Mouse (Mus musculus): ENCODE measurements around the gene Zbtb17.

Zbtb17 gene

GRCm38 (mm10) chr4:141458236-141458635 lies 13.8 kb downstream of the Zbtb17 start:
- DNase-seq (ENCODE audit: low spot score in 2 of 2), result no peak

DNA sequence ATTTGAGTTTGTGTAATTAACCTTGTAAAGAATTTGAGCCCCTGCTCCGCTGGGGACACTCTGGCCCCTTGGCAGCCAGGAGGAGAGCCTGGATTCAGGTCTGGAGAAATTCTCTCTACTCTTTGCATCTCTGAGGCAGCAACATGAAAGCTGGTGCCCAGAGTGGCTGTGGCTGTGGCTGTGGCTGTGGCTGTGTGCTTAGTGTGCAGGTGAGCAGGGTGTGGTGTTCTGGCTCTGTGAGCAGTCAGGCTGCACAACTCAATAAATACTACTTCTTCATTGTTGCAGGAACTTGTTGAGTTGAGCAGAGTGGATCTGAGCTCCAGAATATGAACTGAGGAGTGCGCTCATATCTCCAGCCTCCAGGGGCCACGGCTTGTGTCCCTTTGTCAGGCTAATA lies 14.4 kb downstream of the Zbtb17 start:
- DNase-seq (ENCODE audit: low spot score in 2 of 2), result no peak

GRCm38 (mm10) chr4:141459766-141460165 lies 15.3 kb downstream of the Zbtb17 start:
- no peak for DNase-seq (ENCODE audit: low spot score in 2 of 2)

DNA sequence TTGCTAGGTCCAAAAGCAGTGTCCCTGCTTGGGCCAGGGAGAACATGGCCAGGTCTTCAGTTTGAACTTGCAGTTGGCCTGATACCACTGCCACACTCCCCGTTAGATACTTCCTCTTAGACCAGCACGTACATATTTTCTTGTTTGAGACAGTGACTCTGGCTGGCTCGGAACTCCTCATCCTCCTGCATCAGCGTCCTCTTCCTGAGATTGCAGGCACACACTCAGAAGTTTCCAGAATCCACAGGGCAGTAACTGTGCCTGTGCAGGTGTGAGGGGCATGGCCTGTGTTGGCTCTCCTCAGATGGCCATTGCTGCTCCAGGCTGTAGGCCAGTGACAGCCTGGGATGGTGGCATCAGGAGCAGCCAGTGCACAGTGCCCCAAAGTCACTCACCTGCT lies 16.0 kb downstream of the Zbtb17 start:
- DNase-seq (ENCODE audit: low spot score in 2 of 2), result no peak

GRCm38 (mm10) chr4:141461088-141461487 lies 16.6 kb downstream of the Zbtb17 start:
- DNase-seq (ENCODE audit: low spot score in 2 of 2), result no peak

GRCm38 (mm10) chr4:141461576-141461975 lies 17.1 kb downstream of the Zbtb17 start:
- no peak for DNase-seq (ENCODE audit: low spot score in 2 of 2)

- no peak for DNase-seq (ENCODE audit: low spot score in 2 of 2)
These were observed 19.0 kb downstream of the Zbtb17 start for GRCm38 (mm10) chr4:141463472-141463871.

DNA sequence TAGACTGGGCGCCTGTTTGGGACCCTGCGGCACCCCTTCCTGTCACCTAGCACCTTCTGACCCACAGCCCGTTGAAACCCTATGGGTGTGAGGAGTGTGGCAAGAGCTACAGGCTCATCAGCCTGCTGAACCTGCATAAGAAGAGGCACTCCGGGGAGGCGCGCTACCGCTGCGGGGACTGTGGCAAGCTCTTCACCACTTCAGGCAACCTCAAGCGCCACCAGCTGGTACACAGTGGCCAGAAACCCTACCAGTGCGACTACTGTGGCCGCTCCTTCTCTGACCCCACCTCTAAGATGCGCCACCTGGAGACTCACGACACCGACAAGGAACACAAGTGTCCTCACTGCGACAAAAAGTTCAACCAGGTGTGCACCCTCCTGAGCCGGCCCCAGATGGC lies 20.3 kb downstream of the Zbtb17 start:
- no peak for DNase-seq (ENCODE audit: low spot score in 2 of 2)

DNA sequence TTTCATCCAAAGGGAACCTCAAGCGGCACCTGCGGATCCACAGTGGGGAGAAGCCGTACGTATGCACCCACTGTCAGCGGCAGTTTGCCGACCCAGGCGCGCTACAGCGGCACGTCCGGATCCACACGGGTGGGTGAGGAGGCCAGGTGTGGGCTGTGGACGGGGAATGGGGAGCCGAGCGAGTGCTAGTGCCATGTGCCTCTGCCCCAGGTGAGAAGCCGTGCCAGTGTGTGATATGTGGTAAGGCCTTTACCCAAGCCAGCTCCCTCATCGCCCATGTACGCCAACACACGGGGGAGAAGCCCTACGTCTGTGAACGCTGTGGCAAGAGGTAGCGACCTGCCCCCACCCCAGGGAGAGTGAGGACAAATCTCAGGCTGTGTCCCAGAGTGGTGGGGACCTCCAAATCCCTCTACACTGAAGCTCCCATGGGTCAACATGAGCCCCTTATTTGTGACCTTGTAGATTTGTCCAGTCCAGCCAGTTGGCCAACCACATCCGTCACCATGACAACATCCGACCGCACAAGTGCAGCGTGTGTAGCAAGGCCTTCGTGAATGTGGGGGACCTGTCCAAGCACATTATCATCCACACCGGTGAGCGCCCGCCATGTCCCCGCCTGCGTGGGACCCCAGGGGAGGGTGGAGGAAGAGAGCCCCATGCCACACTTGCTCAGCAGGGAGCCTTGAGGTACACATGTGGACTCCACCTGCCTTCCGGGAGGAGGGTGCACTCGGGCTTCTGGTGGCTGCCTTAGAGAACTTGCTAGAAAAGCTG lies 21.2 kb downstream of the Zbtb17 start:
- no peak for DNase-seq (ENCODE audit: low spot score in 2 of 2)

- DNase-seq (ENCODE audit: low spot score in 2 of 2), result no peak
These were observed 21.9 kb downstream of the Zbtb17 start for GRCm38 (mm10) chr4:141466289-141466795.

DNA sequence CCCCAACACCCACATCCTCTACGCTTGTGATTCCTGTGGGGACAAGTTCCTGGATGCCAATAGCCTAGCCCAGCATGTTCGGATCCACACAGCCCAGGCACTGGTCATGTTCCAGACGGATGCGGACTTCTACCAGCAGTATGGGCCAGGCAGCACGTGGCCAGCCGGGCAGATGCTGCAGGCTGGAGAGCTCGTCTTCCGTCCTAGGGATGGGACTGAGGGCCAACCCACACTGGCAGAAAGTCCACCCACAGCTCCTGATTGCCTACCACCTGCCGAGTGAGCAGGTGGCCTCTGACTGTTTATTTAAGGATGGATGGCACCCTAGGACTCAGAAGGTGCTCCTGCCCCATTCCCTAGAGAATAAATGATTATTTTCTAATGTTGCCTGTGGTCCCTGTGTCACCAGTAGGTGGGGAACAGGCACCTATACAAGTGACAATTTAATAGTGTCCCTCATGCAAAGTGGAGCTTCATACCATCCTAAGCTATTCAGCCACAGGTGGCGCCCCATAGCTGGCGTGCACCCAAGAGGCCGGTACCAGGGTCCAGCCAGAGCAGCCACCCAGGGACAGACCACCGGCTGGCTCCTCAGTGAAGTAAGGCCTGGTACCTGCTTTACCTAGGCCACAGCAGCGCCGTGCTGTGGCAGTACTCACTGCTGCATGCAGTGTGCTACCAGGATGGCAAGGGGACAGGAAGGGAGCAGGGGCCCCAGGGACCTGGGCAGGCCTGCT lies 22.6 kb downstream of the Zbtb17 start:
- DNase-seq (ENCODE audit: low spot score in 2 of 2), result no peak

DNA sequence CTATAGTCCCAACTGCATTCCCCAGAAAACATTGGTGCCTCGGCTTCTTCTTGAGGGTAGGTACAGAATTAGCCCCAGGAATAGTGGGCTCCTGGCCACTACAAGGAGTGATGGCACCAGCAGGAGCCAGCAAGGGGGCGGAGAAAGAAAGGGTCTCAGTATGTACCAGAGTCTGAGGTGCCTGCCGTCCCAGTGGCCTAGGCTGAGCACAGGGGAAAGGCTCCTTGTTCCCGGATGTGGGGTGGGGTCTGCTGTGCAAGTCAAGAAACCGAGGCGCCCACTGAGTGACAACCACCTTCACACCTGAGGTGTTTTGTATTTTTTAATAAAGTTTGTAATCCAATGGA lies 23.1 kb downstream of the Zbtb17 start:
- DNase-seq (ENCODE audit: low spot score in 2 of 2), result no peak

DNA sequence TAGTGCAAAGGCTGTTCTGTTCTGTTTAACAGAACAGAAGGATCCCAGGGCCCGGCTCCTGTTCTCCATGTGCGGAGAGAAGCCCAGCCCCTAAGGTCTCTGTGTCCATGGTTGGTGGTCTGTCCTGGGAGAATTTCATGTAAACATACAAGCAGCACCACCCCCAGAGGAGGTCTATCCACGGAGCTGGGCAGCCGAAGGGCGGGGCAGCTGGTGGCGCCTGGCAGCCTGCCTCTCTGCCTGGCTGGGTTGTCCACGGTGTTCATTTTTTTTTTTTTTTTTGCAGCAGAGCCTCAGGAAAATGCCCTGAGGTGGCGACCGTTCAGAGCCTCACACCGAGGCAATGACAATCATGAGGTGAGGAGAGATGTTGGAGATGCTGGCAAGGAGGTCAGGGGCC lies 24.1 kb downstream of the Zbtb17 start:
- no peak for DNase-seq (ENCODE audit: low spot score in 2 of 2)

- no peak for DNase-seq (ENCODE audit: low spot score in 2 of 2)
These were observed 24.9 kb downstream of the Zbtb17 start for GRCm38 (mm10) chr4:141469343-141469742.

- DNase-seq (ENCODE audit: low spot score in 2 of 2), result no peak
These were observed 27.0 kb downstream of the Zbtb17 start for GRCm38 (mm10) chr4:141471491-141471890.

DNA sequence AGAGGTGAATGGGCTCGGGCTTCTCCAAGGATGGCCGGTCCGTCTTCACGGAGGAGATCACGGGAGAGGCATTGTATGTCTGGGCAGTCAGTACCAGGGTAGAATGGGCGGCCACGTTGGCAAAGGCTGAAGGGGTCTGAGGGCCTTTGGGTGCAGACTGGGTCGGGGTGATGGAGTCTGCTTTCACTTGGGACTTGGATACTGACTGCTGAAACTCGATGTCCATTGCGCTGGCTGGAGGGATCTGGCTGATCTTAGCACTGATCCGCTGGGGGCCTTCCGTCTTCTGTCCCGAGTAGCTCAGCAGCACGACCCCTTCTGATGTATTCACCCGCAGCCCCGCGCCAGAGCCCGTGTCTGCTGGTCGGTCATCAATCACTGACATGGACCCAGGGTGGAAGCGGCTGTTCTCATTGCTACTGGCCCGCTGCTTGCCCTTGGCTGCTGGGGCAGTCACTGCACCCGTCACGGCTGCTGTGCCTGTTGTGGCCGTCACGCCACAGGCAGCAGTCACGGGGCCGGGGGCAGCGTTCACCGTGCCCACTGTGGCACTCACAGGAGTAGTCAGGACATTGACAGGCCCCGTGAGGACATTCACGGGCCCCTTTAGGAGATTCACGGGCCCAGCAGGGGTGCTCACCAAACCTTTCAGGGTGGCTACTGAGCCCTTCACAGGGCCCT lies 28.3 kb downstream of the Zbtb17 start:
- no peak for DNase-seq (ENCODE audit: low spot score in 2 of 2)

GRCm38 (mm10) chr4:141474431-141474830 lies 30.0 kb downstream of the Zbtb17 start:
- DNase-seq (ENCODE audit: low spot score in 2 of 2), result no peak

DNA sequence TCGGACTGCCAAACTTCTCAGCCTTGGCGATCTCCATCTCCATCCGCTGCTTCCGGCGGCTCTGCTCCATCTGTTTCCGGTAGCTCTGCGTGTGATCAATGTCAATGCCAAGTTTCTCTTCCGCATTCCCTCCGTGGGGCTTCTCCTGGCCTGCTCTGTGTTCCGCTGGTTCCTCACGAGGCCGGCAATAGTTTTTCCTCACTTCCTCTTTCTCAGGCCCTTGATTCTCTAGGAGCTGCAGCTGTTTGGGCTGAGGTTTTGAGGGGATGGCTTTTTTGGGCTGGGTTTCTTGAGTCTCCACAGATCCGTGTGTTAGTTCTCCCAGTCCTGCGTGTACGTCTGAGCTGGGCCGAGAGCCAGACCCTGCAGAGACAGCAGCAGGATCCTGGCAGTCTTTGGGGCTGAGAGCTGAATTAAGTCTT lies 33.2 kb downstream of the Zbtb17 start:
- peak; percentile 53 to 62 for DNase-seq (ENCODE audit: low spot score in 2 of 2)

GRCm38 (mm10) chr4:141478225-141478624 lies 33.8 kb downstream of the Zbtb17 start:
- DNase-seq (ENCODE audit: low spot score in 2 of 2), result no peak

DNA sequence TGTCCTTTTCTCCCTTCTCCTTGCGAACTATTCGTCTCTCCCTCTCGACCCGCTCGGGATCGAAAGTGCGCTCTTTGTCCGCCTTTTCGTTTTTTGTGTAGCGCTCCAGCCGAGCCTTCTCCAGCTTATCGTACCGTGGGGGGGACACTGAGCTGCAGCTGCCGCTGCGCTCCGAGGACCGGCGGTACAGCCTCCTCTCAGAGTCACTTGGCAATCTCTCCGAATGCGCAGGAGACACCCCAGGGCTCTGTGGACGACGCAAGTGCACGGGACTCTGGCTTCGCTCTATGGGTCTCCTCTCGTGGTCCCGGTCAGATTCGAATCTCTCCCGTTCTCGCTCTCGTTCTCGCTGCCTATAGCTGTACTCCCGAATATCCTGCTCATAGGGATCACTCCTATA lies 34.3 kb downstream of the Zbtb17 start:
- DNase-seq (ENCODE audit: low spot score in 2 of 2), result no peak

DNA sequence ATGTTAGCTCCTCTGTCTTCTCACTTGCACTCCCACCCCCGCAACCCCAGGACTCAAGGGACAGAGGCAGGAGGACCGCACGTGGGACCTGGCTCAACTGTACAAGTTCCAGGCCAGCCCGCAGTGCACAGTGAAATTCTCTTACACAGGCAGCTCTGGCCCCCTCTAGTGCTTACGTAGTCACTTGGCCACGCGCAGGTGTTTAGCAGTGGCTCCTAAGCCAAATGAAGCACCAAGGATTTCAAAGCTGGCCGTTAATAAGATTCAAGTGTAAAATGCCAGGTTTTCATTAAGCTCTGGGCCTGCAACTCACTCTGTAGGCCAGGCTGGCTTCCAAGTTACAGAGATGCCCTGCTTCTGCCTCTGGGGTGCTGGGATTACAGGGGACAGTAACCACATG lies 35.0 kb downstream of the Zbtb17 start:
- no peak for DNase-seq (ENCODE audit: low spot score in 2 of 2)

DNA sequence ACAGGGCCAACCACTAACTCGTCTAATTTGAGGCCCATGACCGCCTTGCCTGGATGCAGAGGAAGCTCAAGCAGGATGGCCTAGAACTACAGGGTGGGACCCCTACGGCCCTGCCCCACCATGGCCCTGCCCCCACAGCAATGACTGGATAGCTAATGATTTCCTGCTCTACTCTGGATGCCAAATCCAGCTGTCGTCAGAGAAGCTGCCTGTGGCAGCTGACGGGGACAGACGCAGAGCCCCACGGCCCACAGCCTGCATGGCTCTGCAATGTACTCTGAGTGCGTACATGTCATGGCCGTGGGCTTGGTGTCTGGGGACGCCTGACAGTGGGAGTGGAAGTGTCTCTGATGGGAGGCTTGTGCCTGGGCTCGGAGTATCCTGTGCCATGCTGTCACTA lies 39.6 kb downstream of the Zbtb17 start:
- DNase-seq (ENCODE audit: low spot score in 2 of 2), result no peak

GRCm38 (mm10) chr4:141487581-141487980 lies 43.1 kb downstream of the Zbtb17 start:
- no peak for DNase-seq (ENCODE audit: low spot score in 2 of 2)
